Mouse (Mus musculus) CD4-positive, CD25-positive, alpha-beta regulatory T cell, adult 2 months (primary cell): Measurements from ENCODE around the gene Acsbg1.
A peak's percentile ranks its signal among the peaks of the same experiment; 100 is the strongest.
"Not testable (repeated sequence)": the region's sequence is repeated elsewhere in the genome, so short reads cannot be mapped to it uniquely, and the experiment has no call there.

ENCODE experiments used
- DNase-seq: peaks from one replicate; pipeline ENCODE4 v3.0.0-alpha.2; 2012; ENCODE audit warnings: low read depth, low spot score

The Acsbg1 gene

GRCm38 (mm10) chr9:54614182-54614850 is 47.4 kb downstream of the Acsbg1 start:
- DNase-seq = peak; percentile 77

GRCm38 (mm10) chr9:54612781-54613191 is 48.9 kb downstream of the Acsbg1 start:
- peak; percentile 52 for DNase-seq

- DNase-seq = peak; percentile 51
Measured at GRCm38 (mm10) chr9:54604886-54605285, 56.8 kb downstream of the Acsbg1 start.

- DNase-seq = no peak
Measured at GRCm38 (mm10) chr9:54604131-54604654, 57.5 kb downstream of the Acsbg1 start.

- DNase-seq = no peak
Measured at GRCm38 (mm10) chr9:54602916-54603315, 58.8 kb downstream of the Acsbg1 start.

GRCm38 (mm10) chr9:54602386-54602785 is 59.3 kb downstream of the Acsbg1 start:
- no peak for DNase-seq

- DNase-seq = no peak
Measured at GRCm38 (mm10) chr9:54596752-54597465, 64.8 kb downstream of the Acsbg1 start.

GRCm38 (mm10) chr9:54593652-54594051 is 68.0 kb downstream of the Acsbg1 start:
- not testable (repeated sequence) for DNase-seq

- no peak for DNase-seq
Measured at GRCm38 (mm10) chr9:54587863-54588262, 73.8 kb downstream of the Acsbg1 start.

- DNase-seq = peak; percentile 99
Measured at GRCm38 (mm10) chr9:54586199-54587061, 75.2 kb downstream of the Acsbg1 start, which contains the start of gene Idh3a. Idh3a (plus strand) TSS chr9:54586334.

GRCm38 (mm10) chr9:54585839-54586198 is 75.9 kb downstream of the Acsbg1 start:
- no peak for DNase-seq

- DNase-seq = not testable (repeated sequence)
Measured at GRCm38 (mm10) chr9:54584127-54584526, 77.5 kb downstream of the Acsbg1 start.

GRCm38 (mm10) chr9:54583712-54584111 is 78.0 kb downstream of the Acsbg1 start:
- DNase-seq = no peak

- no peak for DNase-seq
Measured at GRCm38 (mm10) chr9:54571130-54571839, 90.4 kb downstream of the Acsbg1 start.

GRCm38 (mm10) chr9:54568732-54569131 is 92.9 kb downstream of the Acsbg1 start:
- DNase-seq = no peak

- DNase-seq = no peak
Measured at GRCm38 (mm10) chr9:54566958-54567357, 94.7 kb downstream of the Acsbg1 start.

GRCm38 (mm10) chr9:54560831-54561601 is 100.7 kb downstream of the Acsbg1 start:
- DNase-seq = no peak

- peak; percentile 79 for DNase-seq
Measured at GRCm38 (mm10) chr9:54559771-54560471, 101.7 kb downstream of the Acsbg1 start, which contains the start of gene Cib2. Cib2 (minus strand) TSS chr9:54560218.

GRCm38 (mm10) chr9:54558731-54559130 is 102.9 kb downstream of the Acsbg1 start:
- DNase-seq = no peak

GRCm38 (mm10) chr9:54555044-54555443 is 106.6 kb downstream of the Acsbg1 start:
- no peak for DNase-seq
